Mouse (Mus musculus) adrenal gland, postnatal 14 days (tissue): ENCODE measurements at regions not wholly inside any gene's neighbourhood (a gene's known extent, or its start where the extent isn't known, plus 50 kb on each side); places are given as distances from the start of the nearest gene placed in this dataset.
"Not testable (repeated sequence)": the region's sequence is repeated elsewhere in the genome, so short reads cannot be mapped to it uniquely, and the experiment has no call there.

ENCODE experiments used
- DNase-seq: peaks from one replicate; pipeline ENCODE4 v3.0.0; 2021; ENCODE audit warnings: mixed read lengths

GRCm38 (mm10) chr13:70205334-70205733, 403.1 kb downstream of the Med10 start:
- DNase-seq = no peak

GRCm38 (mm10) chr13:70210158-70210557, 408.0 kb downstream of the Med10 start:
- DNase-seq = no peak

GRCm38 (mm10) chr13:70213017-70213416, 410.8 kb downstream of the Med10 start:
- DNase-seq = no peak

GRCm38 (mm10) chr13:70213622-70214021, 411.4 kb downstream of the Med10 start:
- DNase-seq = no peak

- DNase-seq = no peak
These were observed 411.9 kb downstream of the Med10 start for GRCm38 (mm10) chr13:70214022-70214654.

GRCm38 (mm10) chr13:70216134-70216533, 413.9 kb downstream of the Med10 start:
- DNase-seq = no peak

- no peak for DNase-seq
These were observed 415.4 kb downstream of the Med10 start for GRCm38 (mm10) chr13:70217429-70218133.

GRCm38 (mm10) chr13:70223485-70223884, 413.9 kb downstream of the Ice1 start:
- DNase-seq = no peak

- no peak for DNase-seq
These were observed 410.3 kb downstream of the Ice1 start for GRCm38 (mm10) chr13:70227167-70227566.

GRCm38 (mm10) chr13:70233896-70234799, 403.3 kb downstream of the Ice1 start:
- peak; percentile 87 for DNase-seq

GRCm38 (mm10) chr13:70243598-70244157, 393.8 kb downstream of the Ice1 start:
- no peak for DNase-seq

- no peak for DNase-seq
These were observed 377.4 kb downstream of the Ice1 start for GRCm38 (mm10) chr13:70260003-70260496.

GRCm38 (mm10) chr13:70263654-70264053, 373.8 kb downstream of the Ice1 start:
- DNase-seq = no peak

- not testable (repeated sequence) for DNase-seq
These were observed 360.5 kb downstream of the Ice1 start for GRCm38 (mm10) chr13:70276884-70277378.

- no peak for DNase-seq
These were observed 359.5 kb downstream of the Ice1 start for GRCm38 (mm10) chr13:70277667-70278591.

GRCm38 (mm10) chr13:70281051-70281847, 356.2 kb downstream of the Ice1 start:
- peak; percentile 44 for DNase-seq

- DNase-seq = no peak
These were observed 354.7 kb downstream of the Ice1 start for GRCm38 (mm10) chr13:70282731-70283130.

GRCm38 (mm10) chr13:70283231-70283630, 354.2 kb downstream of the Ice1 start:
- no peak for DNase-seq

- no peak for DNase-seq
These were observed 344.7 kb downstream of the Ice1 start for GRCm38 (mm10) chr13:70292713-70293112.

- DNase-seq = no peak
These were observed 333.4 kb downstream of the Ice1 start for GRCm38 (mm10) chr13:70303953-70304525.
